Mouse (Mus musculus): ENCODE data around the gene Coq5. TPM values are rescaled to one million over a fixed set of nuclear protein-coding genes. Genes with fewer than 3 reads are reported as not detected.

Coq5 gene
- total and polyA plus RNA-seq, 3 experiments: 41.9 to 46.7 (median 43.9) TPM

DNA sequence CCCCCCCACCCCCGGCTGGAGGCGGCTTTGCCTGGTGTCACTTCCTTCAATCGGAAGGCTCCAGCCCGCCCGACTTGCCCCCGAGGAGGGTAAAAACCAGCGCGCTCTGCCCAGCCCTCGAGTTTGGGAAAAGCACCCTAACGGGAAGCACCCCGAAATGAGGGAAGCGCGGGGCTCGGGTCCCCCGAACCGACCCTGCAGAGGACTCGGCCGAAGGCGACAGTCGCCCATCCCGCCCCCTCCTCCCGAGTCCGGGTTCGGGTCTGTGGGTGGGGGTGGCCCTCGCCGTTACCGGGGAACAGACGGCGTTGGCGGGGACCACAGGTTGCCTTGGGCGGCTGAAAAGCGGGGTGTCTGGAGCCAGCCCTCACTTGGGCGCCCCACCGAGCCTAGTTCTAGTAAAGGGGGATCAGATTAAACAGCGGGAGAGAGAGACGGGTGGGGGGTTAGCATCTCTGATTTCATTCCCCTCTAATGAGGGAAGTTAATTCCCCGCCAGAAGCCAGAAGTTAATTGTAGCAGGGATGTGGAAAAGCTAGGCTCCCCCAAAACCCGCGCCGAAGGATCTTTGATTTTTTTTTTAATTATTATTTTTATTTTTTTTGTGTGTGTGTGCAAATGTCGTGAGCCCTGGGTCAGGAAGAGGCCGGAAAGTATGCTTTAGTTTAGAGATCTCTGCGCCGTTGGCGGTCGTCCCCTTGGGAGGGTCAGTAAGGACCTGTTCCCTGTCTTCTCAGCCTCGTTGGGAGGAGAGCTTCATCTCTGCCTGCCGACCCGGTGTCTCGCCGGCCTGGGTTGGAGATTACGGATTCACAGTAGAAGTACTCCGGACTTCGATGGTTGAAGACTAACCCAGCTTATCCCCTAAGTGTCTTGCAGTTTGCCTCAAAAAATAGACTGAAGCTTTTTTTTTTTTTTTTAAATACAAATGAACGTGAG, 48.4 kb downstream of the Coq5 start:
- Histone ChIP-seq H3K4me3 (replicated peaks in 1 of 3; ENCODE audit: low read depth in 2 of 3, low read length in 2 of 3, poor library complexity in 1 of 3) (peak overlapping the region; percentile 73 to 100 (median 91)), H3K9me3 (replicated peaks; ENCODE audit: low read length) (no peaks in the 10 kb centered on the region), H3K27ac (ENCODE audit: insufficient read depth, low read depth) (peak overlapping the region; percentile 10; the same call in 1 of the 2 replicates), H3K9ac (ENCODE audit: insufficient read depth, low read depth) (peak overlapping the region; percentile 91), H3K36me3 (replicated peaks in 1 of 2; ENCODE audit: control insufficient read depth in 1 of 2, insufficient read depth in 1 of 2, low read length in 1 of 2) (peaks cover 24 to 42% of the 10 kb centered on the region in 2 experiments), H3K79me2 (replicated peaks; ENCODE audit: control insufficient read depth, extremely low read depth, insufficient read depth, poor library complexity, severe bottlenecking) (peaks cover 53% of the 10 kb centered on the region), H3K4me1 (ENCODE audit: control insufficient read depth in 1 of 2, insufficient read depth in 2 of 2) (peaks cover 4 to 47% of the 10 kb centered on the region in 2 experiments; a peak in 3 of 4 replicates), H3K27me3 (replicated peaks) (no peaks in the 10 kb centered on the region), H3K4me2 (ENCODE audit: insufficient read depth, low read depth, poor library complexity, severe bottlenecking) (peak overlapping the region; percentile 84)
- in situ Hi-C loops (cut with MboI; ENCODE audit: low pct_ligation_motif_present, low pct_unique_long_range_greater_than_20kb, low sequenced_read_pairs): no loop called here
- TF ChIP-seq E2F4 (IDR thresholded peaks at IDR 0.05; ENCODE audit: insufficient replicate concordance, low read depth, low read length): no peak
- no peak for TF ChIP-seq NELFE (IDR thresholded peaks at IDR 0.05; ENCODE audit: low read depth, low read length)
- TF ChIP-seq USF1 (IDR thresholded peaks at IDR 0.05; ENCODE audit: low read depth, low read length): no peak
- TF ChIP-seq TBP (conservative IDR thresholded peaks at IDR 0.05; ENCODE audit: low read depth, low read length): no peak
- TF ChIP-seq JUN (IDR thresholded peaks at IDR 0.05; ENCODE audit: insufficient read depth, low read depth, low read length): no peak
- no peak for TF ChIP-seq KAT2A (IDR thresholded peaks at IDR 0.05; ENCODE audit: insufficient replicate concordance, low read length)
- TF ChIP-seq HCFC1 (IDR thresholded peaks at IDR 0.05; ENCODE audit: low read depth, low read length): no peak
- no peak for TF ChIP-seq CTCF (conservative IDR thresholded peaks at IDR 0.05 in 1 of 2, IDR thresholded peaks at IDR 0.05 in 1 of 2; ENCODE audit: low read depth in 2 of 2, low read length in 2 of 2)
- DNase-seq (ENCODE audit: extremely low read depth): no peak
- dilution Hi-C loops (cut with MboI; ENCODE audit: extremely low pct_ligation_motif_present, extremely low pct_unique_long_range_greater_than_20kb, low sequenced_read_pairs): no loop called here

DNA sequence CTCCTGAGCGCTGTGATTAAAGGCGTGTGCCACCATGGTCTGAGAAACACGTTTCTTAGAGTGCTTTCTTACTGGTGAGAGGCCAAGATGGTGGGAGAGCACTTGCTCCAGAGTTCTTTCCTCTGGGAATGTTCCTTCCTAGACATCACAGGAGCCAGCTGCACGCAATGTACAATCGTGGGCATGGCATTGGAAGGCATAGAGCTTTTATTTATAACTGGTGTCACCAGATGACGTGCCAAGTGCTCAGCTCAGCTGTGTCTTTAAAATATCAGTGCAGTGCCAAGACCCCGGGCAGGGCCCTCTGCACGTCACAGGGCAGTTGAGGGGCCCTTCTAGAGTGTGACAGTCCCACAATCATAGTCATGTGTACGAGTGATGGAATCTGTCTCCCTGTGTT, 51.5 kb downstream of the Coq5 start:
- Histone ChIP-seq H3K27me3 (replicated peaks) (no peaks in the 10 kb centered on the region), H3K4me3 (replicated peaks in 1 of 3; ENCODE audit: low read depth in 2 of 3, low read length in 2 of 3, poor library complexity in 1 of 3) (no peak overlapping the region), H3K79me2 (replicated peaks; ENCODE audit: control insufficient read depth, extremely low read depth, insufficient read depth, poor library complexity, severe bottlenecking) (peaks cover 63% of the 10 kb centered on the region), H3K27ac (ENCODE audit: insufficient read depth, low read depth) (no peak overlapping the region), H3K36me3 (replicated peaks in 1 of 2; ENCODE audit: control insufficient read depth in 1 of 2, insufficient read depth in 1 of 2, low read length in 1 of 2) (peaks cover 51 to 72% of the 10 kb centered on the region in 2 experiments), H3K9ac (ENCODE audit: insufficient read depth, low read depth) (no peak overlapping the region), H3K9me3 (replicated peaks; ENCODE audit: low read length) (no peaks in the 10 kb centered on the region), H3K4me1 (ENCODE audit: control insufficient read depth in 1 of 2, insufficient read depth in 2 of 2) (peaks cover 9 to 68% of the 10 kb centered on the region in 2 experiments), H3K4me2 (ENCODE audit: insufficient read depth, low read depth, poor library complexity, severe bottlenecking) (no peak overlapping the region)
- in situ Hi-C loops (cut with MboI; ENCODE audit: low pct_ligation_motif_present, low pct_unique_long_range_greater_than_20kb, low sequenced_read_pairs) (no loop called here), dilution Hi-C loops (cut with MboI; ENCODE audit: extremely low pct_ligation_motif_present, extremely low pct_unique_long_range_greater_than_20kb, low sequenced_read_pairs) (no loop called here)
- no peak for DNase-seq (ENCODE audit: extremely low read depth)
- no peak for TF ChIP-seq BHLHE40 (IDR thresholded peaks at IDR 0.05; ENCODE audit: low read depth, low read length)
- no peak for TF ChIP-seq MAX (IDR thresholded peaks at IDR 0.05; ENCODE audit: low read length)
- TF ChIP-seq PAX5 (IDR thresholded peaks at IDR 0.05; ENCODE audit: low read length): no peak
- no peak for TF ChIP-seq ETS1 (conservative IDR thresholded peaks at IDR 0.05; ENCODE audit: low read depth, low read length)

Data from CH12.LX (cell line).